Mouse (Mus musculus) liver, embryonic 14.5 days (tissue): ENCODE results near the gene Fgd6. TPM values are rescaled to one million over a fixed set of nuclear protein-coding genes. Genes with fewer than 3 reads are reported as not detected.

Experiments
- ATAC-seq: fragments of 200-750 bp; cut with Nextera tagmentation; 2 replicates; pipeline ENCODE4 v1.8.0; 2017; ENCODE audit warnings: moderate number of reproducible peaks, mild to moderate bottlenecking, moderate library complexity; ENCODE audit not compliant: insufficient read depth
- DNase-seq, 3 experiments: peaks; one replicate each; pipeline ENCODE4 v3.0.0-alpha.2; 2012 to 2013; ENCODE audit warnings: low read depth in 3 of 3, low spot score in 3 of 3
- H3K27ac ChIP-seq: fragments of 300-500 bp; sonication (generic); 2 replicates; pipeline ENCODE4 v1.5.1; 2014; ENCODE audit warnings: moderate library complexity, mild to moderate bottlenecking, control low read depth, inconsistent platforms
- H3K27me3 ChIP-seq: fragments of 300-500 bp; sonication (generic); 2 replicates; pipeline ENCODE4 v1.6.1; 2014; ENCODE audit warnings: mild to moderate bottlenecking, low read length, moderate library complexity; ENCODE audit not compliant: control insufficient read depth, insufficient read depth
- H3K36me3 ChIP-seq: fragments of 300-500 bp; sonication (generic); replicated peaks from 2 replicates; pipeline ENCODE4 v1.6.1; 2014; ENCODE audit warnings: low read depth; ENCODE audit not compliant: control insufficient read depth, insufficient read depth
- H3K4me1 ChIP-seq, 2 experiments: fragments of 200-500 bp in 1 of 2; fragments of 300-500 bp in 1 of 2; sonication (generic) in 1 of 2; replicated peaks; 2 replicates each; pipeline ENCODE4 v1.6.1; 2012 to 2014; ENCODE audit warnings: antibody characterized with exemption in 1 of 2, inconsistent platforms in 1 of 2, low read length in 1 of 2; ENCODE audit not compliant: control insufficient read depth in 2 of 2, insufficient read depth in 2 of 2
- H3K4me2 ChIP-seq: fragments of 300-500 bp; sonication (generic); 2 replicates; pipeline ENCODE4 v1.6.1; 2014; ENCODE audit warnings: low read depth, mild to moderate bottlenecking, control low read depth, moderate library complexity
- H3K4me3 ChIP-seq, 2 experiments: fragments of 200-500 bp in 1 of 2; fragments of 300-500 bp in 1 of 2; sonication (generic) in 1 of 2; 2 replicates each; pipeline ENCODE4 v1.5.1; 2012 to 2014; ENCODE audit warnings: low read depth in 2 of 2, low read length in 2 of 2, mild to moderate bottlenecking in 2 of 2, control low read depth in 1 of 2, inconsistent platforms in 1 of 2, moderate library complexity in 1 of 2; ENCODE audit not compliant: insufficient read depth in 1 of 2
- H3K9ac ChIP-seq: fragments of 300-500 bp; sonication (generic); replicated peaks from 2 replicates; pipeline ENCODE4 v1.6.1; 2014; ENCODE audit warnings: mild to moderate bottlenecking, control low read depth, moderate library complexity
- H3K9me3 ChIP-seq: fragments of 300-500 bp; sonication (generic); 2 replicates; pipeline ENCODE4 v1.6.1; 2016; ENCODE audit warnings: low read length, mixed read lengths; ENCODE audit not compliant: control insufficient read depth
- CTCF ChIP-seq: IDR thresholded peaks from 2 replicates; pipeline ENCODE4 v1.5.1; 2016; ENCODE audit warnings: antibody characterized with exemption, low read depth, control low read depth
- EP300 ChIP-seq: IDR thresholded peaks from 2 replicates; pipeline ENCODE4 v1.6.1; 2016; ENCODE audit warnings: antibody characterized with exemption, low read depth
- WGBS: fragments of 180-500 bp; shearing (Covaris S2); extraction: QIAGEN DNeasy Blood & Tissue Kit; methylation state at CpG from one replicate; pipeline ENCODE4 v1.1.7; 2014; ENCODE audit not compliant: insufficient replicate concordance; 5-methylcytosine and 5-hydroxymethylcytosine counted together
- polyA plus RNA-seq, 2 experiments: library from polyadenylated mRNA; depleted of rRNA in 1 of 2; stranded (reverse) in 1 of 2; unstranded in 1 of 2; fragments of >200 nt; fragmentation: Nextera tagmentation in 1 of 2; extraction: Ambion mirVana in 1 of 2; gene quantifications; 2 replicates each; pipeline versions ENCODE4 v1.2.1 to v1.2.3; 2012 to 2014

The Fgd6 gene
- polyA plus RNA-seq, 2 experiments = 2.4 to 2.9 TPM

GRCm38 (mm10) chr10:94129680-94130119 is 93.9 kb downstream of the Fgd6 start:
- Histone ChIP-seq H3K27ac (no peak overlapping the region), H3K27me3 (no peaks in the 10 kb centered on the region), H3K4me1 (no peaks in the 10 kb centered on the region), H3K4me3 (no peak overlapping the region), H3K9ac (no peak overlapping the region), H3K4me2 (no peak overlapping the region), H3K36me3 (no peaks in the 10 kb centered on the region; the same call in 1 of the 2 replicates), H3K9me3 (no peaks in the 10 kb centered on the region)
- TF ChIP-seq CTCF (no peak), EP300 (no peak)
- no peak for DNase-seq
- no peak for ATAC-seq
- 80% methylated on average over 9 of the region's 9 CpGs for WGBS

DNA sequence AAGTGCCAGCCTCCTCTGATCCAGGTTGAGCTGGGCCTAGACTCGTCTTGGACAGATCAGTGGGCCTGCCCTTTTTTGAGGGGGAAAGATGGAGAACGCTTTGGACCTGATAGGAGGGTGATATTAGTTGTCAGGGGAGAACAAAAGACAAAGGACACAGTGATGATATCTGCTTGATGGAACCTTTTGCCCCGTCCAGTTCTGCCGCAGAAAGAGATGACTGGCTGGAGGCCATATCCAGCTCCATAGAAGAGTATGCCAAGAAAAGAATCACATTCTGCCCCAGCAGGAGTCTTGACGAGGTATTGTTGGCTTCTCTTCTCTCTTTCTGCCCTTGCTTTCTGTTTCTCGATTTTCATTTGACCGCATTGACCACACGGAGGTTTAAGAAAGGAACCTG is 97.3 kb downstream of the Fgd6 start:
- Histone ChIP-seq H3K27me3 (no peaks in the 10 kb centered on the region), H3K36me3 (peaks cover 4% of the 10 kb centered on the region), H3K27ac (no peak overlapping the region), H3K9ac (no peak overlapping the region), H3K9me3 (no peaks in the 10 kb centered on the region), H3K4me3 (no peak overlapping the region), H3K4me2 (no peak overlapping the region), H3K4me1 (no peaks in the 10 kb centered on the region)
- TF ChIP-seq CTCF (no peak), EP300 (no peak)
- 69% methylated on average over 8 of the region's 8 CpGs for WGBS
- ATAC-seq (no peak), DNase-seq (no peak)

- H3K4me2 ChIP-seq = no peak overlapping the region
- DNase-seq (no peak), ATAC-seq (no peak)
- H3K4me1 ChIP-seq = no peaks in the 10 kb centered on the region
- H3K9me3 ChIP-seq = no peaks in the 10 kb centered on the region
- TF ChIP-seq CTCF (no peak), EP300 (no peak)
- no peak overlapping the region for H3K4me3 ChIP-seq
- H3K36me3 ChIP-seq = peaks cover 4% of the 10 kb centered on the region
- WGBS = 73% methylated on average over 7 of the region's 7 CpGs
- H3K27ac ChIP-seq = no peak overlapping the region
- no peaks in the 10 kb centered on the region for H3K27me3 ChIP-seq
- no peak overlapping the region for H3K9ac ChIP-seq
Observed at GRCm38 (mm10) chr10:94133674-94134073, 97.9 kb downstream of the Fgd6 start.

DNA sequence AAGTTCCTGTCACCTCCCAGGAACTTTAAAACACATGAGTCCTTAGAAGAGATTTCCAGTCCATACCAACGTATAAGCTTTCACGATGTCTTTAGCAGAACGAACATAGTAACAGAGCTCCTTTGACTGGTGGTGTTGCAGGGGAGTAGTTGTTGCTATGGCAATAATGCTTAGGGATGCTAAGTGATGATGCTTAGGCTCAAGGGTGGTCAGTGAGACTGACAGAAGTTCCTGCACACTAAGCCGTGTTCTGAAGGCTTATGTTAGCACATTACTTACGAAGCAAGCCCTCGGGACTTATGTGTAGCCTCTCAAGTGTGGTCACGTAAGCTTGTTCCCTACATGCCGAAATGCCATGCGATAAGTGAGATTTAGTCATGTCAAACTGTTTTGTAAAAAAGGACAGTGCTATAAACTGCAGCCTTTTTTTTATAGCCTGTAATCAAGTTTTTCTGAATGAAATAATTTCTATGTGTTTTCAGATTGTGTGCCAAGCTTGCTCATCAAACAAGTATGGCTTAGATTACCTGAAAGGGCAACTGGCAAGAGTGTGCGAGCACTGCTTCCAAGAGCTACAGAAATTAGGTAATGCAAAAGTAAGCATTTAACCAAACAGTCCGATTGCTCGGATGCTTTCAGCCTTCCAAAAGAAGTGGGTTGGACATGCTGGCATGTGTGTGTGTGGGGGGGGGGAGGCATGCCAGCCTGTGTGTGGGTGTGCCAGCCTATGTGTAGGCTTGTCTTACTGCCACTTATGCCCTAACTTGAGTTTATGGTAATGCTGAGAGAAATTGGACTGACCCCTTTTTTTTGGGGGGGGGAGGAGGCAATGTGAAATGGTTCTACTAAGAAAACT is 99.0 kb downstream of the Fgd6 start:
- Histone ChIP-seq H3K27ac (no peak overlapping the region), H3K9me3 (no peaks in the 10 kb centered on the region), H3K9ac (no peak overlapping the region), H3K4me3 (no peak overlapping the region), H3K27me3 (no peaks in the 10 kb centered on the region), H3K4me1 (no peaks in the 10 kb centered on the region), H3K36me3 (peaks cover 4% of the 10 kb centered on the region), H3K4me2 (no peak overlapping the region)
- TF ChIP-seq EP300 = no peak
- TF ChIP-seq CTCF = no peak
- ATAC-seq (no peak), DNase-seq (no peak)
- 85% methylated on average over 12 of the region's 12 CpGs for WGBS

DNA sequence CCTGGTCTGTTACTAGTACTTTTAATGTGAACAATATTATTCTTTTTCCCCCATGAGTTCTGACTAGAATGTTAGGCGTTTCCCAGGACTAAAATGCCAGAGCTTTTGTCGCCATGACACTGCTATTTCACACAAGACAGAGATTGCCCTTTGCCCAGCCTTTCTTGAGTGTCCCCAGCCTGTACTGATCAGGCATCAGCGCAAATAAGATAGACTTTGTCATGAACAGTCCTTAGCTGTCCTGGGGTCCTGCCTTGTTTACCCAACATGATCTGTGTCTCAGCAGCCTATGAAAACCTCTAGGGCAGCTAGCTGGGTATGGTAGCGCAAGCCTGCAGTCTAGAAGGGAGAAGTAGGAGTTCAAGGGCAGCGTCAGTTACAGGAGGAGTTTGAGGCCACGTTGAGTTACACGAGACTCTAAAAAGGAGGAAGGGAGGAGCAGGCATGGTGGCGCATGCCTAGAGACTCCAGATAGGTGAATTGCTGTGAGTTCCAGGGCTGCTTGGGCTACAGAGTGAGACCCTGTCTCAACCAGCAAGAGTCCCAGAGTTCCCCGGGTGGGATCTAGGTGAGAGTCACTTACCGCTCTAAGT is 103.2 kb downstream of the Fgd6 start:
- H3K4me1 ChIP-seq = no peaks in the 10 kb centered on the region
- no peak overlapping the region for H3K4me3 ChIP-seq
- TF ChIP-seq EP300 (no peak), CTCF (no peak)
- H3K27ac ChIP-seq = no peak overlapping the region
- 69% methylated on average over 10 of the region's 10 CpGs for WGBS
- H3K9me3 ChIP-seq = no peaks in the 10 kb centered on the region
- no peak overlapping the region for H3K4me2 ChIP-seq
- H3K27me3 ChIP-seq = no peaks in the 10 kb centered on the region
- H3K36me3 ChIP-seq = peaks cover 4% of the 10 kb centered on the region
- no peak overlapping the region for H3K9ac ChIP-seq
- no peak for ATAC-seq
- DNase-seq = no peak
